Mouse (Mus musculus) embryonic facial prominence, embryonic 14.5 days (tissue): ENCODE data around the gene Gpr68. TPM values are rescaled to one million over a fixed set of nuclear protein-coding genes. Genes with fewer than 3 reads are reported as not detected.

Experiments used
- ATAC-seq: fragments of 200-750 bp; cut with Nextera tagmentation; 2 replicates; pipeline ENCODE4 v1.8.0; 2017; ENCODE audit warnings: low read depth, moderate number of reproducible peaks, moderate TSS enrichment
- DNase-seq: peaks from one replicate; pipeline ENCODE4 v3.0.0-alpha.2; 2015; ENCODE audit warnings: low spot score
- H3K27ac ChIP-seq: fragments of 300-500 bp; sonication (generic); replicated peaks from 2 replicates; pipeline ENCODE4 v1.5.1; 2014; ENCODE audit warnings: low read depth, mild to moderate bottlenecking, low read length, moderate library complexity
- H3K27me3 ChIP-seq: fragments of 300-500 bp; sonication (generic); replicated peaks from 2 replicates; pipeline ENCODE4 v1.6.1; 2014; ENCODE audit warnings: low read length; ENCODE audit not compliant: control insufficient read depth, insufficient read depth
- H3K36me3 ChIP-seq: fragments of 300-500 bp; sonication (generic); 2 replicates; pipeline ENCODE4 v1.6.1; 2014; ENCODE audit warnings: low read length, mixed read lengths; ENCODE audit not compliant: control insufficient read depth, insufficient read depth
- H3K4me1 ChIP-seq: fragments of 300-500 bp; sonication (generic); 2 replicates; pipeline ENCODE4 v1.6.1; 2014; ENCODE audit warnings: antibody characterized with exemption, low read length; ENCODE audit not compliant: control insufficient read depth, insufficient read depth
- H3K4me2 ChIP-seq: fragments of 300-500 bp; sonication (generic); 2 replicates; pipeline ENCODE4 v1.6.1; 2014; ENCODE audit warnings: low read depth, mild to moderate bottlenecking, low read length, moderate library complexity, mixed read lengths
- H3K4me3 ChIP-seq: fragments of 300-500 bp; sonication (generic); 2 replicates; pipeline ENCODE4 v1.5.1; 2014; ENCODE audit warnings: low read depth, mild to moderate bottlenecking, low read length
- H3K9ac ChIP-seq: fragments of 300-500 bp; sonication (generic); 2 replicates; pipeline ENCODE4 v1.6.1; 2014; ENCODE audit warnings: low read depth, mild to moderate bottlenecking, low read length, moderate library complexity, mixed read lengths
- H3K9me3 ChIP-seq: fragments of 300-500 bp; sonication (generic); 2 replicates; pipeline ENCODE4 v1.6.1; 2016; ENCODE audit warnings: low read length; ENCODE audit not compliant: control insufficient read depth
- WGBS: fragments of 180-500 bp; shearing (Covaris S2); extraction: QIAGEN DNeasy Blood & Tissue Kit; methylation state at CpG from one replicate; pipeline ENCODE4 v1.1.7; 2014; 5-methylcytosine and 5-hydroxymethylcytosine counted together
- polyA plus RNA-seq: library from polyadenylated mRNA; unstranded; fragments of >200 nt; fragmentation: Nextera tagmentation; extraction: Ambion mirVana; gene quantifications from 2 replicates; pipeline ENCODE4 v1.2.1, GENCODE M21; 2014

The Gpr68 gene
- polyA plus RNA-seq, 1 experiment from 2014 or later = 0.46 TPM

GRCm38 (mm10) chr12:100857791-100858190 is 50.2 kb downstream of the Gpr68 start:
- WGBS = 65% methylated on average over 7 of the region's 7 CpGs
- ATAC-seq (no peak), DNase-seq (no peak)
- Histone ChIP-seq H3K4me3 (no peak overlapping the region), H3K9ac (no peak overlapping the region), H3K27ac (no peak overlapping the region), H3K27me3 (no peaks in the 10 kb centered on the region), H3K36me3 (no peaks in the 10 kb centered on the region), H3K4me1 (no peaks in the 10 kb centered on the region), H3K9me3 (no peaks in the 10 kb centered on the region), H3K4me2 (no peak overlapping the region)

- Histone ChIP-seq H3K4me3 (no peak overlapping the region), H3K9me3 (no peaks in the 10 kb centered on the region), H3K27me3 (no peaks in the 10 kb centered on the region), H3K4me2 (no peak overlapping the region), H3K27ac (no peak overlapping the region), H3K9ac (no peak overlapping the region), H3K36me3 (no peaks in the 10 kb centered on the region), H3K4me1 (no peaks in the 10 kb centered on the region)
- DNase-seq (no peak), ATAC-seq (no peak)
- 80% methylated on average over 2 of the region's 2 CpGs for WGBS
These were observed 51.7 kb downstream of the Gpr68 start for GRCm38 (mm10) chr12:100856337-100856736.

GRCm38 (mm10) chr12:100852370-100852769 is 55.6 kb downstream of the Gpr68 start:
- DNase-seq (no peak), ATAC-seq (no peak)
- no peaks in the 10 kb centered on the region for H3K4me1 ChIP-seq
- H3K4me2 ChIP-seq = no peak overlapping the region
- WGBS = 80% methylated on average over 3 of the region's 3 CpGs
- no peaks in the 10 kb centered on the region for H3K9me3 ChIP-seq
- no peak overlapping the region for H3K4me3 ChIP-seq
- no peak overlapping the region for H3K9ac ChIP-seq
- no peaks in the 10 kb centered on the region for H3K36me3 ChIP-seq
- no peak overlapping the region for H3K27ac ChIP-seq
- no peaks in the 10 kb centered on the region for H3K27me3 ChIP-seq

- DNase-seq (peak; percentile 77), ATAC-seq (peak; percentile 84; the same call in 1 of the 2 replicates)
- H3K9ac ChIP-seq = no peak overlapping the region
- no peak overlapping the region for H3K4me3 ChIP-seq
- H3K27ac ChIP-seq = no peak overlapping the region
- no peaks in the 10 kb centered on the region for H3K4me1 ChIP-seq
- H3K9me3 ChIP-seq = no peaks in the 10 kb centered on the region
- H3K27me3 ChIP-seq = no peaks in the 10 kb centered on the region
- H3K36me3 ChIP-seq = no peaks in the 10 kb centered on the region
- WGBS = 77% methylated on average over 7 of the region's 7 CpGs
- H3K4me2 ChIP-seq = no peak overlapping the region
These were observed 58.4 kb downstream of the Gpr68 start for GRCm38 (mm10) chr12:100849421-100850138.

- H3K4me3 ChIP-seq = no peak overlapping the region
- WGBS = 71% methylated on average over 11 of the region's 11 CpGs
- H3K9me3 ChIP-seq = no peaks in the 10 kb centered on the region
- DNase-seq = no peak
- no peak for ATAC-seq
- no peaks in the 10 kb centered on the region for H3K36me3 ChIP-seq
- H3K27me3 ChIP-seq = no peaks in the 10 kb centered on the region
- no peak overlapping the region for H3K27ac ChIP-seq
- H3K9ac ChIP-seq = no peak overlapping the region
- no peaks in the 10 kb centered on the region for H3K4me1 ChIP-seq
- H3K4me2 ChIP-seq = no peak overlapping the region
These were observed 60.4 kb downstream of the Gpr68 start for GRCm38 (mm10) chr12:100847437-100848080.

- H3K4me2 ChIP-seq = no peak overlapping the region
- DNase-seq = no peak
- H3K4me3 ChIP-seq = no peak overlapping the region
- no peaks in the 10 kb centered on the region for H3K9me3 ChIP-seq
- H3K27ac ChIP-seq = no peak overlapping the region
- H3K9ac ChIP-seq = no peak overlapping the region
- no peak for ATAC-seq
- WGBS = 24% methylated on average over 1 of the region's 1 CpGs
- no peaks in the 10 kb centered on the region for H3K4me1 ChIP-seq
- H3K36me3 ChIP-seq = no peaks in the 10 kb centered on the region
- no peaks in the 10 kb centered on the region for H3K27me3 ChIP-seq
These were observed 61.4 kb downstream of the Gpr68 start for GRCm38 (mm10) chr12:100846566-100846965.

GRCm38 (mm10) chr12:100845829-100846228 is 62.2 kb downstream of the Gpr68 start:
- no peaks in the 10 kb centered on the region for H3K9me3 ChIP-seq
- no peaks in the 10 kb centered on the region for H3K27me3 ChIP-seq
- ATAC-seq (no peak), DNase-seq (no peak)
- no peak overlapping the region for H3K27ac ChIP-seq
- H3K4me1 ChIP-seq = no peaks in the 10 kb centered on the region
- no peak overlapping the region for H3K4me3 ChIP-seq
- no peak overlapping the region for H3K9ac ChIP-seq
- WGBS = 22% methylated on average over 2 of the region's 2 CpGs
- H3K36me3 ChIP-seq = no peaks in the 10 kb centered on the region
- no peak overlapping the region for H3K4me2 ChIP-seq

GRCm38 (mm10) chr12:100844546-100844945 is 63.5 kb downstream of the Gpr68 start:
- Histone ChIP-seq H3K9me3 (no peaks in the 10 kb centered on the region), H3K27me3 (no peaks in the 10 kb centered on the region), H3K36me3 (no peaks in the 10 kb centered on the region), H3K9ac (no peak overlapping the region), H3K4me1 (no peaks in the 10 kb centered on the region), H3K4me3 (no peak overlapping the region), H3K27ac (no peak overlapping the region), H3K4me2 (no peak overlapping the region)
- no peak for DNase-seq
- 83% methylated on average over 7 of the region's 7 CpGs for WGBS
- no peak for ATAC-seq

- H3K4me3 ChIP-seq = no peak overlapping the region
- no peaks in the 10 kb centered on the region for H3K9me3 ChIP-seq
- no peaks in the 10 kb centered on the region for H3K27me3 ChIP-seq
- no peak overlapping the region for H3K4me2 ChIP-seq
- no peak overlapping the region for H3K27ac ChIP-seq
- ATAC-seq (no peak), DNase-seq (no peak)
- WGBS = 83% methylated on average over 4 of the region's 4 CpGs
- no peaks in the 10 kb centered on the region for H3K4me1 ChIP-seq
- H3K36me3 ChIP-seq = no peaks in the 10 kb centered on the region
- H3K9ac ChIP-seq = no peak overlapping the region
These were observed 64.8 kb downstream of the Gpr68 start for GRCm38 (mm10) chr12:100843171-100843570.
